Mouse (Mus musculus): ENCODE results near the gene Susd2. TPM values are rescaled to one million over a fixed set of nuclear protein-coding genes. Genes with fewer than 3 reads are reported as not detected.

The Susd2 gene
- polyA plus RNA-seq, 1 experiment from 2014 or later = 3.8 TPM

GRCm38 (mm10) chr10:75650306-75650902 is 6.6 kb upstream of the Susd2 start:
- no peaks in the 10 kb centered on the region for H3K9me3 ChIP-seq
- H3K27ac ChIP-seq = no peak overlapping the region
- 96% methylated on average over 6 of the region's 6 CpGs for WGBS
- peaks cover 96% of the 10 kb centered on the region for H3K36me3 ChIP-seq
- no peak overlapping the region for H3K4me3 ChIP-seq
- no peak overlapping the region for H3K4me2 ChIP-seq
- ATAC-seq (ENCODE audit: low FRiP score) = no peak
- no peaks in the 10 kb centered on the region for H3K27me3 ChIP-seq
- H3K9ac ChIP-seq = no peak overlapping the region
- no peaks in the 10 kb centered on the region for H3K4me1 ChIP-seq (replicated peaks)

GRCm38 (mm10) chr10:75649406-75649995 is 5.7 kb upstream of the Susd2 start:
- Histone ChIP-seq H3K4me3 (no peak overlapping the region), H3K4me1 (replicated peaks) (0 out of 2 replicates have a peak, but pooled peaks cover 2% of the 10 kb centered on the region), H3K36me3 (peaks cover 92% of the 10 kb centered on the region), H3K27ac (no peak overlapping the region), H3K9me3 (no peaks in the 10 kb centered on the region), H3K9ac (no peak overlapping the region), H3K27me3 (no peaks in the 10 kb centered on the region), H3K4me2 (no peak overlapping the region)
- 93% methylated on average over 4 of the region's 4 CpGs for whole genome bisulfite sequencing
- ATAC-seq (ENCODE audit: low FRiP score) = no peak

- Histone ChIP-seq H3K9me3 (no peaks in the 10 kb centered on the region), H3K27me3 (no peaks in the 10 kb centered on the region), H3K9ac (no peak overlapping the region), H3K4me2 (no peak overlapping the region), H3K27ac (no peak overlapping the region), H3K4me1 (replicated peaks) (peaks cover 6% of the 10 kb centered on the region), H3K36me3 (peaks cover 87% of the 10 kb centered on the region), H3K4me3 (no peak overlapping the region)
- ATAC-seq (ENCODE audit: low FRiP score) = no peak
- 96% methylated on average over 7 of the region's 7 CpGs for WGBS
Measured at GRCm38 (mm10) chr10:75649001-75649400, 5.2 kb upstream of the Susd2 start.

GRCm38 (mm10) chr10:75648091-75648490 is 4.3 kb upstream of the Susd2 start:
- no peak overlapping the region for H3K4me3 ChIP-seq
- no peak for ATAC-seq (ENCODE audit: low FRiP score)
- H3K4me1 ChIP-seq (replicated peaks) = peaks cover 15% of the 10 kb centered on the region
- H3K9ac ChIP-seq = no peak overlapping the region
- H3K27me3 ChIP-seq = no peaks in the 10 kb centered on the region
- 85% methylated on average over 6 of the region's 6 CpGs for WGBS
- no peak overlapping the region for H3K4me2 ChIP-seq
- H3K36me3 ChIP-seq = peaks cover 78% of the 10 kb centered on the region
- H3K27ac ChIP-seq = 0 out of 2 replicates have a peak overlapping the region, but pooled peaks have one; percentile 18
- no peaks in the 10 kb centered on the region for H3K9me3 ChIP-seq

GRCm38 (mm10) chr10:75647362-75647761 is 3.6 kb upstream of the Susd2 start:
- Histone ChIP-seq H3K4me1 (replicated peaks) (peaks cover 20% of the 10 kb centered on the region), H3K27me3 (no peaks in the 10 kb centered on the region), H3K27ac (0 out of 2 replicates have a peak overlapping the region, but pooled peaks have one; percentile 18), H3K4me2 (no peak overlapping the region), H3K9ac (no peak overlapping the region), H3K9me3 (no peaks in the 10 kb centered on the region), H3K36me3 (peaks cover 71% of the 10 kb centered on the region), H3K4me3 (no peak overlapping the region)
- ATAC-seq (ENCODE audit: low FRiP score) = no peak
- 79% methylated on average over 3 of the region's 3 CpGs for WGBS

- no peaks in the 10 kb centered on the region for H3K27me3 ChIP-seq
- no peak overlapping the region for H3K4me2 ChIP-seq
- 95% methylated on average over 6 of the region's 6 CpGs for WGBS
- peaks cover 20% of the 10 kb centered on the region for H3K4me1 ChIP-seq (replicated peaks)
- no peak overlapping the region for H3K9ac ChIP-seq
- ATAC-seq (ENCODE audit: low FRiP score) = no peak
- no peak overlapping the region for H3K4me3 ChIP-seq
- H3K27ac ChIP-seq = no peak overlapping the region
- H3K36me3 ChIP-seq = peaks cover 61% of the 10 kb centered on the region
- no peaks in the 10 kb centered on the region for H3K9me3 ChIP-seq
Measured at GRCm38 (mm10) chr10:75646406-75646805, 2.6 kb upstream of the Susd2 start.

GRCm38 (mm10) chr10:75645616-75646015 is 1.8 kb upstream of the Susd2 start:
- no peak for ATAC-seq (ENCODE audit: low FRiP score)
- H3K27ac ChIP-seq = no peak overlapping the region
- H3K4me2 ChIP-seq = no peak overlapping the region
- H3K9ac ChIP-seq = no peak overlapping the region
- no peaks in the 10 kb centered on the region for H3K9me3 ChIP-seq
- H3K36me3 ChIP-seq = peaks cover 54% of the 10 kb centered on the region
- no peaks in the 10 kb centered on the region for H3K27me3 ChIP-seq
- no peak overlapping the region for H3K4me3 ChIP-seq
- 94% methylated on average over 8 of the region's 8 CpGs for WGBS
- peaks cover 20% of the 10 kb centered on the region for H3K4me1 ChIP-seq (replicated peaks)

GRCm38 (mm10) chr10:75642891-75643290 is 917 bp downstream of the Susd2 start:
- no peak overlapping the region for H3K9ac ChIP-seq
- H3K4me2 ChIP-seq = no peak overlapping the region
- peak overlapping the region; percentile 55; the same call in 1 of the 2 replicates for H3K27ac ChIP-seq
- H3K4me1 ChIP-seq (replicated peaks) = peaks cover 20% of the 10 kb centered on the region
- H3K36me3 ChIP-seq = peaks cover 28% of the 10 kb centered on the region
- H3K9me3 ChIP-seq = no peaks in the 10 kb centered on the region
- no peaks in the 10 kb centered on the region for H3K27me3 ChIP-seq
- no peak overlapping the region for H3K4me3 ChIP-seq
- 89% methylated on average over 2 of the region's 2 CpGs for WGBS
- ATAC-seq (ENCODE audit: low FRiP score) = no peak

GRCm38 (mm10) chr10:75642436-75642835 is 1.4 kb downstream of the Susd2 start:
- peaks cover 20% of the 10 kb centered on the region for H3K4me1 ChIP-seq (replicated peaks)
- no peak overlapping the region for H3K4me2 ChIP-seq
- H3K9ac ChIP-seq = no peak overlapping the region
- H3K4me3 ChIP-seq = no peak overlapping the region
- 79% methylated on average over 9 of the region's 9 CpGs for WGBS
- H3K9me3 ChIP-seq = no peaks in the 10 kb centered on the region
- no peaks in the 10 kb centered on the region for H3K27me3 ChIP-seq
- no peak for ATAC-seq (ENCODE audit: low FRiP score)
- no peak overlapping the region for H3K27ac ChIP-seq
- H3K36me3 ChIP-seq = peaks cover 23% of the 10 kb centered on the region

- peaks cover 18% of the 10 kb centered on the region for H3K36me3 ChIP-seq
- H3K9me3 ChIP-seq = no peaks in the 10 kb centered on the region
- WGBS = 91% methylated on average over 7 of the region's 7 CpGs
- no peak overlapping the region for H3K27ac ChIP-seq
- no peaks in the 10 kb centered on the region for H3K27me3 ChIP-seq
- no peak overlapping the region for H3K9ac ChIP-seq
- H3K4me2 ChIP-seq = no peak overlapping the region
- peaks cover 20% of the 10 kb centered on the region for H3K4me1 ChIP-seq (replicated peaks)
- no peak for ATAC-seq (ENCODE audit: low FRiP score)
- H3K4me3 ChIP-seq = no peak overlapping the region
Measured at GRCm38 (mm10) chr10:75641721-75642222, 2.0 kb downstream of the Susd2 start.

- H3K27ac ChIP-seq = no peak overlapping the region
- H3K9me3 ChIP-seq = no peaks in the 10 kb centered on the region
- H3K4me3 ChIP-seq = no peak overlapping the region
- no peak for ATAC-seq (ENCODE audit: low FRiP score)
- no peak overlapping the region for H3K4me2 ChIP-seq
- no peak overlapping the region for H3K9ac ChIP-seq
- H3K36me3 ChIP-seq = no peaks in the 10 kb centered on the region
- H3K4me1 ChIP-seq (replicated peaks) = peaks cover 8% of the 10 kb centered on the region
- 90% methylated on average over 11 of the region's 11 CpGs for WGBS
- H3K27me3 ChIP-seq = no peaks in the 10 kb centered on the region
Measured at GRCm38 (mm10) chr10:75637711-75638110, 6.1 kb downstream of the Susd2 start.

- Histone ChIP-seq H3K36me3 (no peaks in the 10 kb centered on the region), H3K27me3 (no peaks in the 10 kb centered on the region), H3K4me3 (no peak overlapping the region), H3K9me3 (no peaks in the 10 kb centered on the region), H3K9ac (no peak overlapping the region), H3K4me1 (replicated peaks) (peaks cover 9% of the 10 kb centered on the region), H3K27ac (no peak overlapping the region), H3K4me2 (no peak overlapping the region)
- WGBS = 90% methylated on average over 12 of the region's 12 CpGs
- no peak for ATAC-seq (ENCODE audit: low FRiP score)
Measured at GRCm38 (mm10) chr10:75636084-75636786, 7.6 kb downstream of the Susd2 start.
